Mouse (Mus musculus) cerebellum, adult 11 months (tissue): ENCODE results near the gene Rnf167.

Experiments
- DNase-seq: peaks from one replicate; pipeline ENCODE4 v3.0.0; 2022

Rnf167 gene

DNA sequence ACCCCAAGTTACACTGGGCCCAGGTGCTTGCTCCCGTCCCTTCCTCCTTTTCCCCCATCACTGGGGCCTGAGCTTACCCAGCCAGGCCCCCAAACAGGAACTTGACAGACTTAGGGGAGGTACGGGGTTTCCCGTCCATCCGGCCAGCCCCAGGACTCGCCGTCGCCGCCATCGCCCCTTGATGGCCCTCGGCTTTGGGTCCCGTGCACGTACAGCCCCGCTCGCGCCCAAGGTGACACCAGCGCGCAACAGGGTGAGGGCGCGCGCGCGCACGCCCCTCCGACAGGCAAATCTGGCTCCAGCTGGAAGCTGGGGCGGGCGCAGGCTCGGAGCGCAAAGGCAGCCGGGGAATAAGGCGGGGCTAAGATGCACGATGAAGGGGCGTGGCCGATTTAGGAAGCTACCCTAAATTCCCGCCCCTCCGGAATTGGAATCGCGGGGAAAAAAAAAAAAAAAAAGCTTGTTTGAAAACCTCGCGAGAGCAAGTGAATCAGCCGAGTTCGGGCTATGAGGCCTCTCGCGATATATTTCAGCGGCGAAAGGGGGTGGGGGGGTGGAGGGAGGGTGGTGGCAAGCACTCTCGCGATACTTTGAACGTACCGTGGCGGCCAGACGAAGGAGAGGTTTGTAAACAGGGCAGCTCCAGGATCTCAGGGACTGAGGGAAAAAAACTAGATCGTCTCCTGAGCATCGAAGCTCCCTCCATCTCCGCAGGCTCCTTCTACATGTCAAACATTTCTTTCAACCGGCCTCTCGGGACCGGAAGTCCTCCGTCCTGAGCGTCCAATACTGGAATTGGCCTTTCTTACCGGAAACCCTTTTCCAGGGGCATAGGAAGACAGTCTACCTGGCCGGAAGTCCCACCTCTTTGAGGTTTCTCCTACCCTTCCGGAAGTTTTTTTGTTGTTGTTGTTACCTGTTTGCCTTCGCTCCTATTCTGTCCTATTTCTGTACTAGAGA lies at the start of gene Rnf167, which contains the start of gene Slc25a11:
TSS of gene Rnf167 (plus strand) at position 545 of the 960 bp plus-strand sequence.
TSS of gene Slc25a11 (minus strand) at position 789 of the 960 bp plus-strand sequence.
- peak; percentile 97 for DNase-seq

DNA sequence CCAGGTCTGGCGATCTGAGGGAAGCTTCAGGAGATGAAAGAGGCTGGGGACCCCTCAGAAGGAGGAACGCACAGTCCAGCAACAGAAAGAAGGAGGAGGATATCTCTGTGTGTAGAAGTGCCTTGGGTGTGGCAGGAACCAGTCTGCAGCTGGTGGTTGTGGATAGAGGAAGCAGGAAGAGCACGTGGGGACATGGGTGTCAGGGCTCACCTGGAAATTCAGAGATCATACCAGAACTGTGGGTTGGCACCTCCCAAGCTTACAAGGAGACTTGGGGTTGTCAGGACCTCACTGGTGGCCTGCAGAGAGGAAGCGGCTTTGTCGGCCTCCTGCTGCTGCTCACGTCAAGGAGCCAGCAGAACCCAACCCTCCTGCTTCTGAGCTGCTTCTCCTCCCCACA lies 49.7 kb upstream of the Rnf167 start:
- no peak for DNase-seq

DNA sequence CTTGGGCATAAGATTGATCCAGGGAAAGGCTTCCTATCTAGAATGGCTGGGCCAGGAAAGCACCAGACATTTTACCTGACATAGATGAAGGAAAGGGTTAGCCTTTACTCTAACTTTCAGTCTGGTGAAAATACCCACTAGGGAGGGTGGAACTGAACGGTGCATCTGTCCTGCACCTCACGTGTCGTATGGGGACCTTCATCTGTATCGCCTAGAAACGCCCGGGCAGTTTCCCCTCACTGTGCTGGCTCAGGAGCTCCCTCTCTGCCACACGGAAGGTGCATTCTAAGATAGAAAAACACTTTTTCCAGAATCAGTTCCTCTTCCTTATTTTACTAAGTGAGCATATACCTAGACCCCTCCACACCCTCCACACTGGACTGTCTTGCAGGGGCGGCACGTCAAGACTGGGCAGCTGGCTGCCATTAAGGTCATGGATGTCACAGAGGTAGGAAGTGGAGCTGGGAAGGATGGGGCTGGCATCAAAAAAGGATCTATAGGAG lies 48.5 kb upstream of the Rnf167 start:
- no peak for DNase-seq

DNA sequence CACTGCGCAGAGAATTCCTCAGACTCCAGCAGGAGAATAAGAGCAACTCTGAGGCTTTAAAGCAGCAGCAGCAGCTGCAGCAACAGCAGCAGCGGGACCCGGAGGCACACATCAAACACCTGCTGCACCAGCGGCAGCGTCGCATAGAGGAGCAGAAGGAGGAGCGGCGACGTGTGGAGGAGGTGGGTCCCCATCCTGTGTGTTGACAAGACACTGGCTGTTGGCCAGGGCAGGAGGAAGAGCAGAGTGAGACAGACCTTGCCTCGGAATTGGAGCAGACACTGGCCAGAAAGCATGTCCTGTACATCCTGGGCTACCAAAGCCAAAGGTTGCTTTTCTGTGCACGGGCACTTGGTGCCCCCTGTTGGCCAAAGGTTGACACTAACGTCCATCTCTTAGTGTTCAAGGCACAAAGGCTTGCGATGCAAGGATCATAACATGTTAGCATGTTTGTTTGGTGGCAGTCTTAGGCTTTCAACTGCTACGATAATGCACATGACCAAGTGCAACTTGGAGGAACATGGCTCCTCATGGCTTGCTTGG lies 41.9 kb upstream of the Rnf167 start:
- peak; percentile 67 for DNase-seq

DNA sequence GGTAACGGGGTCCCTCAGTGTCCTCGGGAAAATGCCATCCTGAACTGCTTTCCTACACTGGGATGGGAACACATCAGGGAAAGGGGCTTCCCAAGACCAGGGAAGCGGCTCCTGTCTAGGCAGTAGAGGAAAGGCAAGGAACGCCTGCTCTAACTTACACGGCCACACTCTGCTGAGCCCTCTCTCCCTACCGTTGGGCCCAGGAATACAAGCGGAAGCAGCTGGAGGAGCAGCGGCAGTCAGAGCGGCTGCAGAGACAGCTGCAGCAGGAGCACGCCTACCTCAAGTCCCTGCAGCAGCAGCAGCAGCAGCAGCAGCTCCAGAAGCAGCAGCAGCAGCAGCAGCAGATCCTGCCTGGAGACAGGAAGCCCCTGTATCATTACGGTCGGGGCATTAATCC lies 40.3 kb upstream of the Rnf167 start:
- DNase-seq = no peak

DNA sequence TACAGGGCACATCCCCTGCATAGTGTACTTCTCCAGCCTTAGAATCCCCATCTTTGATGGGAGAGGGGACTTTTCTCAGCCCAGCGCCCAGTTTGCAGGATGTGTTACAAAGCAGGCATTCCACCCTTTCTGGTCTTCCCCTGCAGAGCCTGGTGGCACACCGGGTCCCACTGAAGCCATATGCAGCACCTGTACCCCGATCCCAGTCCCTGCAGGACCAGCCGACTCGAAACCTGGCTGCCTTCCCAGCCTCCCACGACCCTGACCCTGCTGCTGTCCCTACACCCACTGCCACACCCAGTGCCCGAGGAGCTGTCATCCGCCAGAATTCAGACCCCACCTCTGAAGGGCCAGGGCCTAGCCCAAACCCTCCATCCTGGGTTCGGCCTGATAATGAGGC lies 39.4 kb upstream of the Rnf167 start:
- DNase-seq = no peak

DNA sequence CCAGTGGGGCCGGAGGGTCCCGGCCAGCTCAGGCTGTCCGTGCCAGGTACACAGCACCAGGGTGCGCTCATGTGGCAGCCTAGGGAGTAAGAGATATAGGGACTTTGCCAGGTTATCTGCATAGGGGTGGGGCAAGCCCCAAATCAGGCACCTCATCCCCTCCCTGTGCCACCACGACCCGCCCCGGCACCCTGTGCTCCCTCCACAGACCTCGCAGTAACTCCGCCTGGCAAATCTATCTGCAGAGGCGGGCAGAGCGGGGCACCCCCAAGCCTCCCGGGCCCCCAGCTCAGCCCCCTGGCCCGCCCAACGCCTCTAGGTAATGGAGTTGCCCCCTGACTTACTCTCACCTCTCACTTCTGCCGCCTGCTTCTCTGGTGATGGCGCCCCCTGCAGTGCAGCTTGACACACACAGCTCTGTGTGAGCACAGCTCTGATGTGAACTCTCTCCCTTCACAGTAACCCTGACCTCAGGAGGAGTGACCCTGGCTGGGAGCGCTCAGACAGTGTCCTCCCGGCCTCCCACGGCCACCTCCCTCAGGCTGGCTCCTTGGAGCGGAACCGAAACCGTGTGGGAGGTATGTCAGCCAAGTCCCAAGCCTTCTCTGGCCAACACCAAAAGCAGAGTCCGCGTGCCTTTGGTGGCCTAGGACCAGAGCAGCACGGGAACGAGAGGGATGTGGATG lies 38.5 kb upstream of the Rnf167 start:
- DNase-seq = no peak

DNA sequence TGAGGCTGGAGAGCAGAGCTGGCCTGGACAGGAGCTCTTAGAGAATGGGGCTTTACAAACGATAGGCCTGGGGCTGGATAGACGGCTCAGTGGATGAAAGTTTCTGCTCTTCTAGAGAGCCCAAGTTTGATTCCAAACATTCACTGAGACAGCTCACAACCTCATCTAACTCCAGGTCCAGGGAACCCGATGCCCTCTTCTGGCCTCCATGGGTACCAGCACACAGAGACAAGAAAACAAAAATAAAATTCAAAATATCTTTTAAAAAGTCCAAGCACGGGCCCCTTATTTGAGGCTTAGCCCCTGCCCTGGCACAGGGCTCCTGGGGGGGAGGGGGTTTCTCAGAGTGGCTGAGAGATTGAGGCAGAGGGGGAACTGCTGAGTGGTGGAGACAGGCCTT lies 36.3 kb upstream of the Rnf167 start:
- DNase-seq = no peak

DNA sequence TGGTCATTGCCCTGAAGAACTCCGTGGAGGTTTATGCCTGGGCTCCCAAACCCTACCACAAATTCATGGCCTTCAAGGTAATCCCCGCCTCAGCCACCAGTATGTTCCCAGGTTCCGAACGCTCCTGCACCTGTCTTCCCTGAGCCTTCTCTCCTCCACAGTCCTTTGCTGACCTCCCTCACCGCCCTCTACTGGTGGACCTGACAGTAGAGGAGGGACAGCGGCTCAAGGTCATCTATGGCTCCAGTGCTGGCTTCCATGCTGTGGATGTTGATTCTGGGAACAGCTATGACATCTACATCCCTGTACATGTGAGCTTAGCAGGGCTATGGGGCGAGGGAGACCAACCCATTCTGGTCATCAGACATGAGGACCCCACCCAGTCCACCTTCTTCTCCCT lies 34.5 kb upstream of the Rnf167 start:
- no peak for DNase-seq

DNA sequence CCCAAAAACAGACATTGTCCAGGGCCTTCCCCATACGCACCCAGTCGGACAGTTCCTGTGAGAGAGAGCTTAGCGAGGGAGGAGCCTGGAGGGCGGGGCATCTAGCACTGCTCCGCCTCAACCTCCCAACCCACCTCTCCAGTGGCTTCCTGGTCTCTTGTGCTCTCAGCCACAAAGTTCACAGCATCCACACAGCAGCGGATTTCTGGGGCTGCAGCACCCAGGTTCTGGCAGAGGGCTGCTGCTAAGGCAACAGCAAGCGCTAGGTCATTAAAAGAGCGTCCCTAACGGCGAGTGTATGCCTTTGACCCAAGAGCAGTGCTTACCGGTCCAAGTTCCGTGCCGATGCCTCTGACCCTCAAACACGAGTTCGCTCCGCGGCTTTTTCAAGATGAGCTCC lies 32.0 kb upstream of the Rnf167 start:
- DNase-seq = no peak

DNA sequence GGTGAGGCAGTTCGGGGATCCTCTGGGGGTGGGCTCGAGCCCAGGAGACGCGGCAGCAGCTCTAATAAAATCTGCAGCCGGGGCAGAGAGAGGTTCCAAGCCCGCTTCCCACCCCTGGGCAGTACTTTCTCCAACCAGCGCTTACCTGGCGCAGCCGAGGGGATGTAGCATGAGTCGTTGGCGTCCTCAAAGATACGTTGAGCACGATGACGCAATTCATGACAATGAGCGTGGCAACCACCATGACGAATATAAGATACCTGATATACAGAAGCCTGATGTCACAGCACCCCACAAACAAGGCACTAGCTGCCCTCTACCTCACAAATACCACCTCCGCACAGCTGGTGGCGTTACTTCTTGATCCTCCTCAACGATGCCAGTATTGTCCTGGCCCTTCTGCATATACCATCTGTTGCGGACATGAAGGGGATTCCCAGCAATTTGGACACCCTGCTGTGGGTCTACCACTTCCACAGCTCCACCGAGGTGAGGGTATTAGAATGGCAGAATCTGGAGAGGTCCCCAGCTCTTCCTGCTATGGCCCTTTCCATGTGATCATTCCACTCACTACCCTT lies 31.4 kb upstream of the Rnf167 start, which contains the start of gene 4930544D05Rik:
TSS of gene 4930544D05Rik (plus strand) at position 333 of the 578 bp plus-strand sequence.
- no peak for DNase-seq

DNA sequence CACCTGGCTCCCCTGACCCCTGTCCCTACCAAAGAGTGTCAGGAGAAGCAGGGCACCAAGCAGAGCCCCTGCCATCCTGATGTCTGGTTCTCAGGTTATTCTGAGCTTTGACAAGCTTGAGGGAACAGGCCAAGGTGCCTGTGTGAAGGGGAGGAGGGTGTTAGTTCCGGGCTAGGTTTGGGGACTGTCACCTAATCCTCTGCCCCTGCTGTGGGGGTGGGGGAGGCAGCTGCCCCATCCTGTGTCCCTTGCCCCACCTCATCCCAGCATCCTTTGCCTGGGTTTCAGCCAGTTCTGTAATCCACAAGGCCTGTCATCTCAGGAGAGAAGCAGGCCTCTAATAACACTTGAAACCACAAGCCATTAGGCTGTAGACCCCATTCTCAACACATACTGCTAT lies 27.9 kb upstream of the Rnf167 start, which contains the start of gene Chrne:
TSS of gene Chrne (minus strand) at position 116 of the 400 bp plus-strand sequence.
- no peak for DNase-seq

DNA sequence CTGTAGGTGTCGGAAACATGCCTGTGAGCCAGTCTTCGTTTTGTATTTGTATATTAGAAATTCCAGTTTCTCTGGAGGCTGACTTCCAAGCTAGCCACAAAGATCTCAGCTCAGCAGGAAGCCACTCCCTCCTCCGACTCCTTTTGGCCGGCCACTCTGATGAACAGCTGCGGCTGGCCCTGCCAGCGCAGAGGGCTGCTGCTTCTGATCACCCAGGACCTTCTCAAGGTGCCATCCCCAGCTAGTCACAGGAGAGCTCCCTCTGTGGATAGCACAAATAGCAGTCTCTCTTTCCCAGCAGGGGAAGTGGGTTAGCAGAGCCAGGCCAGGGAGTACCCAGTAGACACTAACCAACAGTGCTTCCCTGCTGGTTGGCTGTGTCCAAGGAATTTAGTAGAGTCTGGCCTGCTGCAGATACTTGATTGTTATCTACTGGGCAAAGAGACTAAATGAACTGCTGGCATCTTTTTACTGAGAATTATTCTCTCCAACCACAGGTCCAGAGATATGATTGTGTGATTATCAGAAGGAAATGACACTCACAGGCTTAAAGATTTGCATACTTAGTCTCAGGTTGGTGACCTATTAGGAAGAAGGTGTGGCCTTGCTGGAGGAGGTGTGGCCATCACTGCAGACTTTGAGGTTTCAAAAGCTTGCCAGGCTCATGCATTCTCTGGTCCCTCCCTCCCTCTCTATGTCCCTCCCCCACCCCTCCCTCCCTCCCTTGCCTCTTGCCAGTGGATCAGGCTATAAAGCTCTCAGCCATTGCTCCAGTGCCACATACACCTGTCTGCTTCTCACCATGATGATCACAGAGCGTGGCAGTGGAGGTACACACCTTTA lies 24.8 kb upstream of the Rnf167 start:
- DNase-seq = no peak

DNA sequence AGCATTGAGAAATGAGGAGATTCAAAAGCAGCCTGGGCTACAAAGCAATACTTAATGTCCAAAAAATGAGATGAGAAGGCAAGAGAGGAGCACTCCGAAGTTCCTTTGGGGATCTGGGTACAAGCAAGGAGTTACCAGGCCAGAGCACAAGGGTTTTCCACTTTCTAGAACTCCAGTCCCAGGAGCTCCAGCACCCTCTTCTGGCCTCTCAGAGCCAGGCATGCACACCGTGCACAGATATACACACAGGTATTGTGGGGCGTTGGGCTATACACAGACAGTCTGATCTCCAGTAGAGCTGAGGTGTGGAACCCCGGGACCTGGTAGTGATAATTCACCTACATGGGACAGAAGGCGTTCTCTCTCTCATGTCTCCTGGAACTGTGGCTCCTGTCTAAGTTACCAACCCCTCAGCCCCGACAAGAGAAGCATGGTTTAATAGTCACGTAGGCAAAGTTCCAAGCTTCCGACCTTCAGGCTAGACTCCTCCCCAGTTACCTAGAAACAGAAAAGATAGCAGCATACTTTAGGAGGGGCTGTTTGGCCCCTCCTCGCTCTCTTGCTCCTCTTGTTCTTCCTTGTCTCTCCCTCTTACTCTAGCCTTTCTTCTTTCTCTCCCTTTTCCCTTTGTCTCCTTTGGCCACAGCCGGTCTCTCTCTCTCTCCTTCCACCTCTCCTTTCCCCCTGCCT lies 23.8 kb upstream of the Rnf167 start:
- no peak for DNase-seq

DNA sequence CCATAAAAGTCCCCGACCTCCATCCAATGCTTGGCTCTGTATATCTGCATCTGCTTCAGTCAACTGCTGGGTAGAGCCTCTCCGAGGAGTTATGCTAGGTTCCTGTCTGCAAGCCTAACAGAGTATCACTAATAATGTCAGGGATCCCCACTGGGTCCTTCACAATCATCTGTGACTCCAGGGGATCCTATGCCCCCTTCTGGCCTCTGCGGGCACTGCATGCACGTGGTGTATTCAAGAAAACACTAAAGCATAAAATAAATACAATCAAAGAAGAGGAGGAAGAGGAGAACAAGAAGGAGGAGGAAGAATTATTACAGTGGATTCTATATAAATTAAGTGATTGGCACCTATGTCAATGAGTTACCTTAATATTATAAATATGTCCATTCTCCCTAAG lies 21.6 kb upstream of the Rnf167 start:
- no peak for DNase-seq

DNA sequence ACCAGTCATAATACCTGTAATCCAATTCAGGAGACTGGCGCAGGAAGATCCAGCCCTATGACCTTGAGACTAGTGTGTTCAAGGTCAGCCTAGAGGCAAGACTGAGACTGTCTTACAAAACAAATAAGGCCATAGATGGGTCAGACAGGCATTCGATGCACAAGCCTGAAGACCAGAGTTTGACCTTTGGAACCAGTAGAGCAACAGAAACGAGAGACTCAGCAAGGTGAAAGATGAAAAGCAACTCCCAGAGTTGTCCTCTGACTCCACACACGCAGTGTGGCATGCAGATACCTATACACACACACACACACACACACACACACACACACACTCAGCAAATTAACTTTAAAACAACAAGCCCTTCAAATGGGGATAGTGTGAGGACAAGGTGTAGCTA lies 20.2 kb upstream of the Rnf167 start:
- no peak for DNase-seq

DNA sequence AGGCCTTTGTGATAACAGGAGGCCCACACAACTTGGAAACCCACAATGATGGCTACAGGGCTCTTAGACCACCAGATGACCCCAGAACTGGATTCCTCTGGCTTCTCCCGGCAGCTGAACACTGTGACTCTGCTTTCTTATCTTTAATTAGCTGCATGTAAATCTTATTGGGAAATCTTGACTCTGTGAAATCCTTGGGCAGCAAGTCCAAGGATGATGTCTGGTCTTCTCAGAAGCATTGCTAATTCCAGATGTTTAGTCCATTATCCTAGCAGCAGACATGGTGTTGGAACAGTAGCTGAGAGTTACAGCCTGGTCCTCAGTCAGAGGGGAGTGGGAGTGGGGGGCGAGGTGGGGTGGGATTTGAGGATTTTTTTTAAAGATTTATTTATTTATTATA lies 18.6 kb upstream of the Rnf167 start:
- no peak for DNase-seq

DNA sequence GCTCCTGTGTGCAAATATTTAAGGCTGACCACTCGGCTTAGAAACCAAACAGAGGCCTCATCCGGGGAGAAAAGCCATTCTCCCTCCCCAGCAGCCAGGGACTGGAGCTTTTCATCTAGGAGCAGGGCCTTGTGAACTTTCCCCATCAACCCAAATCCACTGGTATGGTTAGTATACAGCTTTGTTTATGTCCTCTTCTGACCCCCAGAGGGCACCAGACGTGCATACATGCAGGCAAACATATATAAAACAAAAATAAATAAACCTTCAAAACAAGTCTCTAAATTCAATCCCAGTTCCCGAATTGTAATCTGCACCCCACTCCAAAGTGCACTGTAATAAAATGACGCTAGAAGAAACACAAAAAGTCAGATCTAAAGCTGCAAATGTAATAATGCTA lies 17.5 kb upstream of the Rnf167 start:
- DNase-seq = no peak

DNA sequence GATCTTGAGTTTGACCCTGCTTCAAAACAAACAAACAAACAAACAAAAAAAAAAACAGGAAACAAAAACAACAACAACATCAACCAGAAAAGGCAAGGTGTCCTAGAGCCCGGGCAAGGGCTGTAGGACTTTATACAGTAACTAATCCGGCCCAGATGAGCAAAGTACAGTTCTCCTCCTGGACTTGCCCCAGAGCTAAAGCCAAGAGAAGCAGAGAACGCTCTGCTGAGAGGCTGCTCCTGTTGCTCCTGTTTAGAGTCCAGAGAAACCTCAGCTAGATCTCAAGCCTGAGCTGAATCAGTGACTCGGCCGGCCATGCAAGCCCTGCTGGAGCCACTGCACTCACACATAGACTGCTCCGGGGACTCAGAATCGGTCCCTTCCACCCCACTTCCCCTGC lies 16.9 kb upstream of the Rnf167 start:
- no peak for DNase-seq

DNA sequence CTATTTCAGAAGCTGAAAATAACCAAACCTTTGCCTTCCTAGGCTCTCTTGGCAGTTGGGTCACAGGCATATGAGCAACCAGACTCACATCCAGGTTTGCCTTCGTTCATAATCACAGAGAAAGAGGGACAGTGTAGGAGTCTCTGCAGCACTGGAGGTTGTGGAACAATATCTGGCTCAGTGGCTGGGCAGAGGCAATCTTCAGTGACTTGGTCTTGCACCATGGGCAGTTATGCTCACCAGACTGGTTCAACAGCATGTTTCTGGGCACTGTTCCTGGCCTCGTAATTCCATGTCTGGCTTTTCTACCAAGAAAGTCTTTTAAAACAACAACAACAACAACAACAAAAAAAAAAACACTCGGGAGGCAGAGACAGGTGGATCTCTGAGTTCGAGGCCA lies 11.4 kb upstream of the Rnf167 start:
- no peak for DNase-seq

DNA sequence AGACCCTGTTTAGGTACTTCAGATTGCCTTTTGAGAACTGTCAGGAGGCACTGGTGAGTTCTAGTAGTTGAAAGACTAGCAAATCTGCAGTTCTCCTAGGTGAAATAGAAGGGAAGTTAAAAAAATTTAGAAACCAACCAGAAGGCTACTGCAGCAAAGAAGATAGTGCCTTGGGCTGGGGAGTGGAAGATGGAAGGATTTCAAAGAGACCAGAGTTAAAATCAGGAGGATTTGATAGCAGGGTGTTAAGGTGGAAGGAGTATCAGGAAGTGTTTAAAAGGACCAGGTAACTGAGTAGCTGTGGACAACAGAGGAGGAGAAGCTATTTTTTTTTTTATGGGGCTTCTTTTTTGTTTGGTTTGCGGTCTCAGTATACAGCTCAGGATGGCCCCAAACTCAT lies 9.3 kb upstream of the Rnf167 start:
- no peak for DNase-seq

DNA sequence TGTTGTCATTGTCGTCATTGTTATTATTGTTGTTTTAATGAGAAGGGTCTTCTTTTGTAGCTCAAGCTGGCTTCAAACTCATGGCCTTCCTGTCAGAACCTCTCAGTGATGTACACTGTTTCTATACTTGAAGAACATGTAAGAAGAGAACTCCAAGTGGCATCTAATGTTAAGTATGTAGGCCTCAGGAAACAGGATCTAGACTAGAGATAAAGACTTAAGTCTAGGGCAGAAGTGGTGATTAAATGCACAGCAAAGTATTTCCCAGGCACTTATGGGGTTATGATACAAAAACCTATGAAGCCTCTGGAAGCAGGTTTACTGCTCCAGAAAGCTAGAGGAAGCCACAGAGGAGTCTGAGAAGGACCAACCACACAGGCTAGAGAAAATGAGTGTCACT lies 8.7 kb upstream of the Rnf167 start:
- no peak for DNase-seq
